Mouse (Mus musculus): ENCODE measurements at regions not wholly inside any gene's neighbourhood (a gene's known extent, or its start where the extent isn't known, plus 50 kb on each side); places are given as distances from the start of the nearest gene placed in this dataset.

- DNase-seq, result no peak
These were observed 319.9 kb upstream of the Tbl1x start for GRCm38 (mm10) chrX:77190863-77191262.

- DNase-seq, result peak; percentile 34
These were observed 302.1 kb upstream of the Tbl1x start for GRCm38 (mm10) chrX:77208726-77209125.

- DNase-seq, result no peak
These were observed 291.5 kb upstream of the Tbl1x start for GRCm38 (mm10) chrX:77219355-77219754.

All from kidney, postnatal 10 days (tissue).